Mouse (Mus musculus) G1E (cell line): ENCODE data around the gene Wscd1. TPM values are rescaled to one million over a fixed set of nuclear protein-coding genes. Genes with fewer than 3 reads are reported as not detected.

ENCODE experiments used
- ATAC-seq: 2 replicates; pipeline ENCODE4 v1.8.0; 2016; ENCODE audit warnings: mild to moderate bottlenecking; ENCODE audit not compliant: insufficient number of reproducible peaks, poor library complexity, low FRiP score, severe bottlenecking; ENCODE audit errors: extremely low read depth
- DNase-seq: peaks from one replicate; pipeline ENCODE4 v3.0.0; 2012; ENCODE audit warnings: low spot score
- H3K27me3 ChIP-seq: 2 replicates; pipeline ENCODE4 v1.6.1; 2012; ENCODE audit warnings: mild to moderate bottlenecking, low read length, inconsistent platforms; ENCODE audit not compliant: insufficient read depth
- H3K36me3 ChIP-seq: replicated peaks from 2 replicates; pipeline ENCODE3; 2012; ENCODE audit warnings: mild to moderate bottlenecking, inconsistent platforms
- H3K4me1 ChIP-seq: 2 replicates; pipeline ENCODE4 v1.6.1; 2012; ENCODE audit warnings: low read depth, low read length, inconsistent platforms, mixed read lengths; ENCODE audit not compliant: insufficient read depth
- H3K4me3 ChIP-seq: 2 replicates; pipeline ENCODE4 v1.5.1; 2012; ENCODE audit warnings: low read depth, mild to moderate bottlenecking, inconsistent platforms, low read length, moderate library complexity, mixed read lengths
- H3K9me3 ChIP-seq: replicated peaks from 2 replicates; pipeline ENCODE4 v1.6.1; 2012; ENCODE audit warnings: inconsistent platforms
- CTCF ChIP-seq: IDR thresholded peaks from 2 replicates; pipeline ENCODE4 v1.5.1; 2012; ENCODE audit warnings: low read depth, low read length, inconsistent platforms, mixed read lengths
- GATA1 ChIP-seq: IDR thresholded peaks from 2 replicates; pipeline ENCODE4 v1.6.1; 2012; ENCODE audit warnings: borderline replicate concordance, low read length, inconsistent platforms, mixed read lengths
- GATA2 ChIP-seq: IDR thresholded peaks from 2 replicates; pipeline ENCODE4 v1.6.1; 2012; ENCODE audit warnings: low read depth, low read length, inconsistent platforms, borderline replicate concordance
- POLR2AphosphoS5 ChIP-seq: IDR thresholded peaks from 2 replicates; pipeline ENCODE4 v1.6.1; 2012; ENCODE audit warnings: low read depth, low read length, inconsistent platforms; ENCODE audit not compliant: insufficient replicate concordance
- TAL1 ChIP-seq: conservative IDR thresholded peaks from 2 replicates; pipeline ENCODE4 v1.6.1; 2012; ENCODE audit warnings: low read depth, low read length, inconsistent platforms, mixed read lengths
- polyA plus RNA-seq: library from polyadenylated mRNA; stranded (reverse); fragments of >175 nt; gene quantifications from 2 replicates; pipeline ENCODE4 v1.2.3, GENCODE M21; 2012
- total RNA-seq, 2 experiments: library from RNA; stranded (forward) in 1 of 2; stranded (reverse) in 1 of 2; fragments of 200-1000 nt in 1 of 2; fragments of >200 nt in 1 of 2; fragmentation: Nextera tagmentation in 1 of 2; gene quantifications; 2 replicates each; pipeline ENCODE4 v1.2.3; 2014 to 2017

The Wscd1 gene
- not detected in 2 replicates for total RNA-seq (2014; fragmentation: Nextera tagmentation)
- 0.33 TPM in 1 of 2 replicates, not detected in the other for total RNA-seq (2017)
- polyA plus RNA-seq: not detected in 2 replicates

- peaks cover 70% of the 10 kb centered on the region for H3K9me3 ChIP-seq
- no peaks in the 10 kb centered on the region for H3K4me1 ChIP-seq
- no peaks in the 10 kb centered on the region for H3K27me3 ChIP-seq
- DNase-seq (no peak), ATAC-seq (no peak)
- H3K36me3 ChIP-seq: no peaks in the 10 kb centered on the region
- peak within 1 kb of the TSS; percentile 28; the same call in 1 of the 2 replicates for H3K4me3 ChIP-seq
- TF ChIP-seq CTCF (no peak), TAL1 (no peak), GATA2 (no peak), GATA1 (no peak)
These were observed at the start of gene Wscd1 for GRCm38 (mm10) chr11:71749671-71750070. Wscd1 (plus strand) TSS chr11:71749920.

- Histone ChIP-seq H3K4me1 (no peaks in the 10 kb centered on the region), H3K36me3 (no peaks in the 10 kb centered on the region), H3K4me3 (no peak overlapping the region), H3K9me3 (peaks cover 69% of the 10 kb centered on the region), H3K27me3 (no peaks in the 10 kb centered on the region)
- TF ChIP-seq TAL1 (no peak), POLR2AphosphoS5 (no peak), GATA2 (no peak), CTCF (no peak), GATA1 (no peak)
- ATAC-seq (no peak), DNase-seq (no peak)
These were observed 21.7 kb upstream of the Wscd1 start for GRCm38 (mm10) chr11:71728066-71728465.

GRCm38 (mm10) chr11:71729287-71729686, 20.4 kb upstream of the Wscd1 start:
- no peaks in the 10 kb centered on the region for H3K4me1 ChIP-seq
- H3K4me3 ChIP-seq: no peak overlapping the region
- TF ChIP-seq GATA2 (no peak), TAL1 (no peak)
- no peak for ATAC-seq
- DNase-seq: no peak
- H3K9me3 ChIP-seq: peaks cover 69% of the 10 kb centered on the region
- no peaks in the 10 kb centered on the region for H3K27me3 ChIP-seq
- H3K36me3 ChIP-seq: no peaks in the 10 kb centered on the region

- Histone ChIP-seq H3K36me3 (no peaks in the 10 kb centered on the region), H3K4me3 (no peak overlapping the region), H3K9me3 (peaks cover 71% of the 10 kb centered on the region), H3K27me3 (no peaks in the 10 kb centered on the region), H3K4me1 (no peaks in the 10 kb centered on the region)
- TF ChIP-seq POLR2AphosphoS5: no peak
- no peak for TF ChIP-seq GATA2
- TF ChIP-seq TAL1: no peak
- TF ChIP-seq GATA1: no peak
- DNase-seq (no peak), ATAC-seq (no peak)
These were observed 15.9 kb upstream of the Wscd1 start for GRCm38 (mm10) chr11:71733771-71734170.

- Histone ChIP-seq H3K4me1 (no peaks in the 10 kb centered on the region), H3K4me3 (no peak overlapping the region), H3K36me3 (no peaks in the 10 kb centered on the region), H3K9me3 (peaks cover 69% of the 10 kb centered on the region), H3K27me3 (no peaks in the 10 kb centered on the region)
- DNase-seq (no peak), ATAC-seq (no peak)
- TF ChIP-seq POLR2AphosphoS5: no peak
- no peak for TF ChIP-seq TAL1
- TF ChIP-seq GATA1: no peak
- TF ChIP-seq CTCF: no peak
- no peak for TF ChIP-seq GATA2
These were observed 12.6 kb upstream of the Wscd1 start for GRCm38 (mm10) chr11:71737106-71737505.

- no peak overlapping the region for H3K4me3 ChIP-seq
- peaks cover 73% of the 10 kb centered on the region for H3K9me3 ChIP-seq
- TF ChIP-seq POLR2AphosphoS5 (no peak), CTCF (no peak), GATA2 (no peak), GATA1 (no peak), TAL1 (no peak)
- ATAC-seq (no peak), DNase-seq (no peak)
- no peaks in the 10 kb centered on the region for H3K36me3 ChIP-seq
- H3K4me1 ChIP-seq: no peaks in the 10 kb centered on the region
- no peaks in the 10 kb centered on the region for H3K27me3 ChIP-seq
These were observed 11.1 kb upstream of the Wscd1 start for GRCm38 (mm10) chr11:71738501-71739045.

- Histone ChIP-seq H3K9me3 (peaks cover 71% of the 10 kb centered on the region), H3K4me3 (no peak overlapping the region), H3K27me3 (no peaks in the 10 kb centered on the region), H3K4me1 (no peaks in the 10 kb centered on the region), H3K36me3 (no peaks in the 10 kb centered on the region)
- DNase-seq (no peak), ATAC-seq (no peak)
- TF ChIP-seq TAL1 (no peak), GATA1 (no peak), GATA2 (no peak), POLR2AphosphoS5 (no peak), CTCF (no peak)
These were observed 3.8 kb upstream of the Wscd1 start for GRCm38 (mm10) chr11:71745875-71746274.
